Mouse (Mus musculus) left cerebral cortex, adult 11 months (tissue): ENCODE measurements around the gene Myadm.
"Not testable (repeated sequence)": the region's sequence is repeated elsewhere in the genome, so short reads cannot be mapped to it uniquely, and the experiment has no call there.

Experiments
- DNase-seq: peaks from one replicate; pipeline ENCODE4 v3.0.0; 2022; ENCODE audit warnings: low spot score

The Myadm gene

DNA sequence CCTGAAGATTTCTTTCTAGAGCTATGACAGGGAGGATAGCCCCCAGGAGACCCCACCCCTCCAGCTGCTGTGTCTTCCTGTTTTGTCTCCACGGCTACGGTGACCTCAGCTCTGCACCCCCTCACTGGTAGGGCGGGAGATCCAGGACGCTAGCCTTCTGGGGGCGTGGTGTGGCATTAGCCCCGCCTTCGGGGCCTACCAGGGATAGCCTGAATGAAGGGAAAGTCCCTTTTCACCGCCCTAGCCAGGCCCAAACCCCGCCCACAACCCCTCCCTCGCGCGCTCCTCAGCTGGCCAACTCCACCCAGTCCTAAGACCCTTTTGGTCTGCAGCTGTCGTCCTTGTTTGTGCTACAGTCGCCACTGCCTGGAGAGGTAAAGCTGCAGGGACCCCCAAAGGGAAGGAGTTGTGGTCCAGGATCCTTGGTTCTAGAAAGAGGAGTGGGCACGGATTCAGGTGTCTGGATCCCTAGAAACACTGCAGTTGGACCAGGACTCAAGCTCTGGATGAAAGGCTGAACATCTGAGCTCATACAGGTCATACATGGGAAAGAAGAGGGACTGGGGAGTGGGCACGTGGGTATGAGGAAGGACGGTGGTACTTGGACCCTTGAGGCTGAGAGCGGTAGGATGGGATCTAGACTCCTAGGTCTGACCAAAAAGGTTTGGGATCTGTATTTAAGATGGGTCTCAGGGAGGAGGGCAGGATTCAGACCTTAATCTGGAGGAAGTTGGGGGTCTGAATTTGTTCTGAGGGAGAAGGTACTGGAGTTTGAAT is 1.6 kb downstream of the Myadm start:
- DNase-seq = peak; percentile 86

DNA sequence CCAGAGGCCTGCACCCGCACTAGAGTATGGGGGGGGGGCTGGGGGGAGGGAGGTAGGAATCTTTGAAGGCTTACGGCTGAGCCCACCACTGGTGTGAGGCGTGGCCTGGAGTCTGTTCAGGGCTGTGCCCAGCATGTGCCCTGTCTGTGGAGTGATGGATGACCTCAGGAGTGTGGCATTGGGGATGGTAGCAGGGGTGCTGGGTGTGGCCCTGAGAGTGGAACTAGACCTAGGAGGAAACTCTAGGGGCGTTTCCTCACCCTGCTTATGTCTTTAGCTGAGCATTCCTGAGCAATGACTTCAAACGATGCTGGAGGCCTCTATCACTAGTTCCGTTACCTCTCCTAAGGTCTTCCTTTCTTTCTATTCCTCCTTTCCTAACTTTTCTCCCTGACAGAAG is 2.3 kb downstream of the Myadm start:
- DNase-seq = no peak

DNA sequence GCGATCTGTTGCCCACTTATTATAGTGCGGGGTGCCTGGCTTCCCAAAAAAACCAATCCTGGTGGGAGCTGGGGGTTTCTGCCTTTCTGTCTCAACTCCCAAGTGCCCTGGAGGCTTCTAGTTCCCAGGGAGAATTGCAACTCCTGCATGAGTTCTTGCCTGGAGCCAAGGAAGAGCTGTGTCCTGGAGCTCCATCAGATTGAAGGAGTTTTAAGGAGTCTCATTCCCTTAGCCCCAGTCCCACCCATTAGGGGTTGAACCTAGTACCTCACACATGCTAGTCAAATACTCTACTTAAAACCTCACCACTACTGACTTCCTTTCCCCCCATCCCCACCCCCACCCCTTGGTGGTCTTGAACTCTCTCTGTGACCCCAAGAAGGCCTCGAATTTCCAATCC is 2.9 kb downstream of the Myadm start:
- no peak for DNase-seq

DNA sequence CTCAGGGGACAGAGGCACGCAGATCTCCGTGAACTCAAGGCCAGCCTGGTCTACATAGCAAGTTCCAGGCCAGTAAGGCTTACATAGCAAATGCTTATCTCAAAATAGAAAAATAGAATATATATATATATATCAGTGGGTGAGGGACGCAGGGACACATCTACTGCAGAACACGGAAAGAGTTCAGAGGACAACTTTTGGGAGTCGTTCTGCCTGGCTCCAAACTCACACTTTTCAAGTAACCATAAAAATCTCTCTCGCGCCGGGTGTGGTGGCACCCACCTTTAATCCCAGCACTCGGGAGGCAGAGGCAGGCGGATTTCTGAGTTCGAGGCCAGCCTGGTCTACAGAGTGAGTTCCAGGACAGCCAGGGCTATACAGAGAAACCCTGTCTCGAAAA is 3.4 kb downstream of the Myadm start:
- DNase-seq = not testable (repeated sequence)

DNA sequence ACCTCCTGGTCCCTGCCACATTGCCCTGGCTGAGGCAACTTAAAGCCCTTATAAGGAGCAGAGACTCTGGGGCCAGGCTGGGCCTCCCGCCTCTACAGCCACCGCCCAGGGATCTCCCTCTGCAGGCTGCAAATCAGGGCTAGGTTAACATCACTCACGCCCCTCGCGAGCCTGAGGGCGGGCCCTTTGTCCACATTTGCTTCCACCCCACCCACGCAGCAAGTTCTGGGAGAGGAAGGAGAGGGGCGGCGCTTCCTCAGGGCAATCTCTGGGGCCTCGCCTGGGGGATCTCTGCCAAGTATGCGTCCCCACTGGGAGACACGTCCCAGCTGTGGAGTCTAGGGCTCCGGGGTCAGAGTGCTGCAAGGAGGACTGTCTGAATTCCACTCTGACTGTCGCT is 3.9 kb downstream of the Myadm start:
- DNase-seq = no peak

DNA sequence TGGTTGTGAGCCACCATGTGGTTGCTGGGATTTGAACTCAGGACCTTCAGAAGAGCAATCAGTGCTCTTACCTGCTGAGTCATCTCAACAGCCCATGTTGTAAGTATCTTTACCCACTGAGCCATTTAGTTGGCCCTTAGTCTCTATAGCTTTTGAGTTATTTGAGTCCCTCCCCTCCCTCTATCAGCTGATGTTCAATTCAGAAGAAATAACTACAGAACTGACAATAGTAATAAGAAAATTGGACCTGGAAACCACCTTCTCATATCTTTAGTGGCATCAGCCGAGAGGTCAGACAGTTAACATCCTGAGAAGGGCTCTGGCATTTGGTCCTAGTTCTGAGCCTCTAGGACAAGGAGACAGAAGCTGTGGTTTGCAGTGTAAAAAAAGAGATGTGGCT is 5.9 kb downstream of the Myadm start:
- DNase-seq = no peak

DNA sequence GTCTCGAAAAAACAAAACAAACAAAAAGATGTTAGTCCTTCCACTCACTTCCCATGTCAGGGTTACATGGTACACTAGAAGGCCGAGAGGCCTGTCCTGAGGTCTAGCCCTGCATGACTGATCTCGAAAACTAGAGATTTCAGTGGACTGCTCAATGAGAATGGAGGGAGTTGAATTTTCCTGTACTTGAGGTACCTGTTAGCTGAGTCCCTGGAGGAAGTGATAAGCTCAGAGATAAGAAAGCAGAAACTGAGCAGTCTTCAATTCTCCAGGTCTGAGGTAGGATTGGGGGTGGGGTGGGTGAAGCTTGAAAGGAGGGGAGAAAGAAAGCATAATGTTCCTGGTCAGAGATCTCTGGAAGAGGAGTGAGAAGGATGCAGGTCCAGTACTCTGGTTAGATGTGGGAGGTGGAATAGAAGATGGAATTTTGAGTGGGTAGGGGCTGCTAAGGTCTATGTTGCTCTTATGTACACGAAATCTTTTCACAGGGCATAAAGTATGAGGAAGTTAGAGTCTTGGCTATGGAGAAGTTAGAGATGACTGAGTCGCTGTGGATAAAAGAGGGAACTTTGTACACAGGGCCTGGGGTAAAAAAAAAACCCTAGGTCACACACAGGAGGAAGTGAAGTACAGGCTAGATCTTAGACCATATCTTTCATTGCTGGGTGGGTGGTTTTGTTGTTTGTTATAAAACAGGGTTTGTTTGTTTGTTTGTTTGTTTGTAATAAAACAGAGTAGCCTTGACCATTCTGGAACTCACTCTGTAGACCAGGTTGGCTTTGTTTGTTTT is 6.6 kb downstream of the Myadm start:
- DNase-seq = no peak

DNA sequence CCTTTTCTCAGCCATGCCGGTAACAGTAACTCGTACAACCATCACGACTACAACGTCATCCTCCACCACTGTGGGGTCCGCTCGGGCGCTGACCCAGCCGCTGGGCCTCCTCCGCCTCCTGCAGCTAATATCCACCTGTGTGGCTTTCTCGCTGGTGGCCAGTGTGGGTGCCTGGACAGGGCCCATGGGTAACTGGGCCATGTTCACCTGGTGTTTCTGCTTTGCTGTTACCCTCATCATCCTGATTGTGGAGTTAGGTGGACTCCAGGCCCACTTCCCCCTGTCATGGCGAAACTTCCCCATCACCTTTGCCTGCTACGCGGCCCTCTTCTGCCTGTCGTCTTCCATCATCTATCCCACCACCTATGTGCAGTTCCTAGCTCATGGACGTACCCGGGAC is 7.8 kb downstream of the Myadm start:
- no peak for DNase-seq

DNA sequence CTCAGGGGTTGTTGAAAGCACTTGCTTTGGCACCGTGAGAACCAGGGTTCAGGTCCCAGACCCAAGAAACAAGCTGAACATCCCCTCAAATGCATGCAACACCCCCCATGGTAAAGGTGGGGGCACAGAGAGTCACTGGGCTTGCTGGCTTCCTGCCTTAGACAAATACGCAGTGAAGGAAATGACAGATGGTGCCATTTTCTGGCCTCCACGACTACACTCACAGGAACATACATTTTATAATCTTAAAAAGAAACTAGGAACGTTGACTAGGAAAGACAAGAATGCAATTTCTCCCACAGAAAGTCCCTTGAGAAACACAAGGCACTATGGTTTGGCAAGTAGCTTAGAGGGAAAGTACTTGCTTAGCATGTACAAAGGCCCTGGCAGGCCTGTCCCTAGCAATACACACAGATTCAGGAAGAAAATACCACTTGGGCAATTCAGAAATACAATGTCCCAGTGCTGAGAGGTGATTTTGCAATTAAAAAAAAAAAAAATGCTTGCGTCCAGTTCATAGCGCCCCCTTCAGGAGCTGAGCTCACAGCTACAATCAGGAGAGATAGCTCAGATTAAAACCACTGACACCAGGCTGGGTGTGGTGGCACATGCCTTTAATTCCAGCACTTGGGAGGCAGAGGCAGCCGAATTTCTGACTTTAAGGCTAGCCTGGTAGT is 11.2 kb downstream of the Myadm start:
- DNase-seq = no peak

DNA sequence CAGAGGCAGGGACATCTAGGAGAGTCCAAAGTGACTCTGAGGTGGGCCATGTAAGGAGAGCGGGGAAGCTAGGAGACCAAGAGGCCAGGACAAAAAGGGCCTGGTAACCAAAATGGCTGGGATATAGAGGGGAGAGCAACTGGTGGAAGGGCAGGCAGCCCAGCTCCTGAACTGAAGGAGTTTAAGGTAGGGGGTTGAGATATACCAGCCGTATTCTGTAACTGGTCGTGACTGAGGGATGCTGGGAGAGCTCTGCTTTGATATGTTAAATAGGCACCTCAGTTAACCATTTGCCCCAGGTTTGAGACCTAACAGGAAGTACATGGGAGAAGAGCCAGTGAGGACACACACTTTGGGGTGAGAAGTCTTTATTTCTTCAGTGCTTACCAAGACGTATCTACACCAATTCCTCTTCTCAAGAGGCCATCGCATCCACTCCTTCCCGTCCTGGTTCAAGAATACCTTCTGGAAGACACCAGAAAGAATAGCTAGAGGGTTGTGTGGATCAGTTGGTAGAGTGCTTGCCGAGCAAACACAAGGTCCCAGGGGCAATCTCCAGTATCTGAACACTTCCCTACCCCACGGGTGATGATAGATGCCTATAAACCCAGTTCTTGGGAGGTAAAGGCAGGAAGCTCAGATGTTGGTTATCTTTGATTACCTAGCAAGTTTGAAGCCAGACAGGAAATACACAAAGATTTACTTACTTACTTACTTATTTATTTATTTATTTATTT is 12.2 kb downstream of the Myadm start:
- DNase-seq = no peak

DNA sequence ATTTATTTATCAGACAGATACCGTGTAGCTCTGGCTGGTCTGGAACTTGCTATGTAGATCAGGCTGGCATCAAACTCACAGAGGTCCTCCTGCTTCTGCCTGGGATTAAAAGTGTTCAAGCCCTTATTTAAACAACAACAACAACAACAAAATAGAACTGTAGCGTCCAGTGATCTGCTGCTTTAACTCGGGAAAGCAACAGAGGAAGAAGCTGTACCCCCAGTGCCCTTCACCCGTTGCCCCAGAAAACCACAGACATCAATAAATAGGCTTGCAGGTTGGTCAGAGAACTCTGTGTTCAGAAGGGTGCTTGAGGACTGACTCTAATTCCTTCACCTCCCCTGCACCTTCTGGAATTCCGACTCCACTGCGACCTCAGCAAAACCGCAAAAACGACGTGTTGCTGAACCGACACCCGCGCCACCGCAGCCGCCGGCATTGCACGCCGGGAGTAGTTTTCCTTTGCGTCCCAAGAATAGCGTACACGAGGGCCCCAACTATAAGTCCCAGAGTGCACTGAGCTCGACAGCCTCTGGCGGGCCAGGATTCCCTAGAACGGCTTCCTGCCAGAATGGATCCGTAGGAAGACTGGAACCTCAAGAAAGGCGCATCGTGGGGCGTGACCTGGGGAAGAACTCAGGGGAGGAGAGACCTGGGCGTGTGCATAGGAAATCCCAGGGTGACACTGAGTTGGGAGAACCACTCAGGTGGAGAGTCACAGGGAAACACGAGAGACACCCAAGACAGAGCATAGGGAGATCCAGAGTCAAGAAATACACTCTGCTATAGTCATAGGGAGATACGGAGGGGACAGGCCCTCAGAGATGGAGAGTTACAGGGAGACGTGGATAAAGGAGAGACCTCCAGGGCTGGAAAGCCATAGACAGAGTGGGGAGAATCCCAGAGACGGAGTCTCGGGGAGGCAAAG is 13.0 kb downstream of the Myadm start:
- DNase-seq = no peak

DNA sequence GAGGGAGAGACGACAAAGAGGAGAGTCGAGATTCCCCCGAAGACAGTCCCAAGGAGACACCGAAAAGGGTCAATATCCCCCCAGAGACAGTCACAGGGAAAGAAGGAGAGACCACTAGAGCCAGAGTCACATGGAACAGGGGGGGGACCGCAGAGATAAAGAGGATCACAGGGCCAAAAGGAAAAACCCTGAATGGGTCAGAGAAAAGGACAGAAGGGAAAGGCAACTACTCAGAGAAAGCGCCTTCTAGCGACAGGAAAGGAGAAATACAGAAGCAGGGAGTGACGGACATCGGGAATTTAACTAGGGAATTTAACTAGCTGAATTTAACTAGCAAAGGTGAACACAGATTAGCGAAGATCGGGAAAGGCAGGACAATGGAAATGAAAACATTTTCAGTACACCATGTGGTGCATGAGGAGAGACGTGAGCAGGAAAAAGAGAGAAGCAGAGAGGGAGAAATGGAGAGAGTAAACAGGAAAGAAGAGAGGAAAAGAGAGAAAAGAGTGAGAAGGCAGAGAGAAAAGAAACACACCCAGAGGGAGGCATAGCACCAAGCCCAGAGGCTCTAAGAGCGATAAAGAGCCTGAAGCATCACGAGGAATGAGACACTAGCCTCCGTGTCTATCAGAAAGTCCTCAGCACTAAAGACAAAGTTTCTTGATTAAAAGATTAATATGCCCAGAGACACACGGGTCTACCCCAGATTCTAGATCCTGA is 13.8 kb downstream of the Myadm start:
- DNase-seq = no peak

DNA sequence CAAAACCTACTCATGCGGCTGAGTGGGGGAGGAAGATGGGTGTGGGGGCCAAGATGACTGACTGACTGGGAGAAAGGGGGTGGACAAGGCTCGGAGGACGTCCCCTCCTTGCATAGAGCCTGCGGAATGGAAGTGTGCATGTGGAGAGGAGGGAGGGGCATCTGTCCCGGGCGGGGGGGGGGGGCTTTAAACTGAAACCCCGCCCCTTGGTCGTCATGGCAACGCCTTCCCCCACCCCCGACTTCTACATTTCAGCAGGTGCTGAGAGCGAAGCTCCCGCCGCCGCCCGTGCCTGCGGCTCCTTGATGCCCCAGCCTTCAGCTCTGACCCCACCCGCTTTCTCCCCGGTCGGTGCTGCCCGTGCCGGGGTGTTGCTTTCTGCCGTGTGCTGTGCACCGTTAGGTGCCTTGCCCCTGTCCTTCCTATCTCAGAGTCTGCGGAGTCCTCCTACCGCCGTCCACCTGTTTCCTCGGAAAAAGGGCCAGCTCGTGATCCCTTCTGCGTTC is 14.4 kb downstream of the Myadm start:
- DNase-seq = no peak

DNA sequence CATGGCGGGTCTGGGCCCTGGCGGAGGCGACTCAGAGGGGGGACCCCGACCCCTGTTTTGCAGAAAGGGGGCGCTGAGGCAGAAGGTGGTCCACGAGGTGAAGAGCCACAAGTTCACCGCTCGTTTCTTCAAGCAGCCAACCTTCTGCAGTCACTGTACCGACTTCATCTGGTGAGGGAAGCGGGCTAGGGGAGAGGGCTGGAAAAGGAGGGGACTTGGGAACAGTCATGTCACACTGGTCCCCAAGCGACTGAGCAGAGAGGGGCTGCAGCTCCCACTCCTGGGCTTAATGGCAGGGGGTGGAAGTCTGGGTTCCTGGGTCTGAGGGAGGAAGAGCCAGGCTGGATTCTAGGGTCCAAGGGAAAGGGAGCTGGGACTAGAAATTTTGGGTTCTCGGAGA is 14.9 kb downstream of the Myadm start:
- no peak for DNase-seq

DNA sequence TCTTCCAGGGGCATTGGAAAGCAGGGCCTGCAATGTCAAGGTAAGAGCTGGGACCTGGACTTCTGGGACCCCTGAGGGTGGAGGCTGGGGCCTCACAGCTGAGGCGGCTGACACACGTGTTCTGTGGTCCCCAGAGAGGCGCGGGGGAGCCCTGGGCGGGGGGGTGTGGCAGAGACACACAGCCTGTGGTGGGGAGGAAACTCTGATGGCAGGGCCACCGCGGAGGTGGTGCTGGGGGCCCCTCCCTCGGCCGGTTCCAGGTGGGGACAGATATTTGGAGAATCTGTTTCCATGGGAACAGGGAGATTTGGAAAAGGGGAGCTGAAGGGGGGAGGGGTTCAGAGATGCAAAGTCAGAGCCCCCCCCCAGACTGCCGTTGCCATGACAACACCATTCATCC is 15.4 kb downstream of the Myadm start:
- no peak for DNase-seq

DNA sequence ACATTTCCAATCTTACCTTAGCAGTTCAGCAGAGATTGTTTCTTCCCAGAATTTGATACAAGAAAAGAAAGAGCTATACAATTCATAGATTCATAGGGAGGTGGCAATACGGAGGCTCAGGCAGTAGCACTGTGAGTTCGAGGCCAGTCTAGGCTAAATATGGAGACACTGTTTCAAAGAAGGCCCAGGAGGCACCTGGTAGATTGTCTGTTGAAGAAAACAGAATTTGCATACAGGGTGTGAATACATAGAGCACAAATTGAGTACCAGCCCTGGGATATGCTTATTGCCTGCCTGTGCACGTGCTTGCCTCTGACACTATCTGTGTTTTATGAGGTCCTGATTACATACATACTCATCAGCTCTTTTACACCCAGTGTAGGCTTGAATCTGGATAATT is 17.5 kb downstream of the Myadm start:
- DNase-seq = no peak

DNA sequence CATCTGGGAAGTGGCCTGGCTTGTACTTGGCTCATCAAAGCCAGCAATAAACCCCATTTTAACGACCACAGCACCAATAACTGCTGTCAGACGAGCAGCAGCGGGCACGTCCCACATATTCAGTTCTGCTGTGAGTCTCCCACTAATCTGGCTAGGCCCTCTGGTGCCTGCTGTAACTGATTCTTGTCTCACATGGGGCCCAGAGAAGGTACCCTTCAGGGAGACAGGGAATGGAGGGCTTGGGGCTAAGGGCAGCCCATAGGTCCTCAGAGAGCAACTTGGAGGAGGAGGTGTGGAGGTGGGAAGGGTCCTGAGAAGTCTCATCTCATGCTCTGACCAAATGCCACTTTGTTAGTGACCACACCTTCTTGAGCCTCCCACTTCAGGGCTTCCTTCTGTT is 19.8 kb downstream of the Myadm start:
- DNase-seq = no peak

DNA sequence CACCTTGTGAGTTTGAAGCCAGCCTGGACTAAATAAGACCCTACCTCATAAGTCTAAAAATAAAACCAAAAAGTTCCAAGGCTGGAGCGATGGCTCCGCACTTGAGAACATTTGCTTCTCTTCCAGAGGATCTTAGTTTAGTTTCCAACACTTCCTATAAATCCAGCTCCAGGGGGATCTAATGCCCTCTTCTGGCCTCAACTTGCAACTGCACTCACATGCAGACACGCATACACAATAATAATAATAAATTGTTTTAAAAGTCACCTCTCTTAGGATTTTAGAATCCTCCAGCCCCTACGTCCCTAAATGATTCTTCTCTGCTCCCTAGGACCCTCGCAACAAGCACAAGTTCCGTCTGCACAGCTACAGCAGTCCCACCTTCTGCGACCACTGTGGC is 21.4 kb downstream of the Myadm start:
- DNase-seq = no peak

DNA sequence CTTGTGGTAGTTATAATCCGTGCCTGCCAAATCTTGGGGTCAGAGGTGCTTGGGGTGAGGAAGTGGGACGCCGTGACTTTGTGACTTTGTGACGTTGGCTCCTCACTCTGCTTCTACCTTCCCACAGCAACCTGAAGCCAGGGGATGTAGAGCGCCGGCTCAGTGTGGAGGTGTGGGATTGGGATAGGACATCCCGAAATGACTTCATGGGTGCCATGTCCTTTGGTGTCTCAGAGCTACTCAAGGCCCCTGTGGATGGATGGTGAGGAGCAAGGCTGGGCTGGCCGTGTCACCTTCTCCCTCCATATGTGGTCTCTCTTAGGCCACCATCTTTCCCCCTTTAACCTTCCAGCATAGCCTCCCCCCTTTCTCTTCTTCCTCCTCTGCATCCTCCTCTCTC is 24.7 kb downstream of the Myadm start:
- DNase-seq = no peak

DNA sequence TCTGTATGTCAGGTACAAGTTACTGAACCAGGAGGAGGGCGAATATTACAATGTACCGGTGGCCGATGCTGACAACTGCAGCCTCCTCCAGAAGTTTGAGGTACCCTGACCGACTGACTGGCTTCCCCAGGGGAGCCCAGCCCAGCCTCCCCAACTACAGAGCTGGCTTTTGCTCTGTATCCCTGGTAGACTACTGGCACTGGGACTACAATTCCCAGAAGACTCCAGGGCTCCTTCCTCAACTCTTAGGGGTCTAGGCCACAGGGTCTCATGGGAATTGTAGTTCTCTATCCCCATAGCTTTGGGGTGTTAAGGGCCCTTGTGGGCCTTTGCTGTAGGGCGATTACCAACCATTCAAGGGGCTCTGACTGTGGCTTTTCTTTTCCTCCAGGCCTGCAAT is 25.2 kb downstream of the Myadm start:
- DNase-seq = no peak
